ENCODE assay signal across 8 mouse cellular contexts in the genomic region with DNA sequence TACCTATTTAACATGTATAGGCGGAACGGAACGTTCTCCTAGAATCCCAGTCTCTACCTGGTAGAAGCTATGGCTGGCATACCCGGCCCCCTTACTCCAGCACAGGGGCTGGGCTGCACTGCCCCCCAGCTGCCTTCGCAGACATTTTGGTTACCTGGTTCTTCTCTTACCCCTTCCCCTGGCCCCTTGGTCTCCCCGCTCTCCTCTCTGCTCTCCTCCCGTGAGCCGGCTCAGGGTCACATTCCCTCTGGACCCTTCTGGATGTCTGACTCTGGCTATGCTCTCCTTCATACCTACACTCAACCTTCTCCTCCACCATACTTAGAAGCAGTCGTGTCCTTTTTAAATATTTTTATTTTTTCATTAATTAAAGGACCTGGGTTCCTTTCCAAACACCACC. TPM values are rescaled to one million over a fixed set of nuclear protein-coding genes. Genes with fewer than 3 reads are reported as not detected.
DNase-seq lines count a peak whose midpoint lies in the region; ATAC-seq lines count a peak whose summit lies in the region.

No protein-coding gene starts in this region.

- H3K4me2 ChIP-seq in embryonic facial prominence, embryonic 15.5 days (replicated peaks): peak overlapping the region; percentile 83
- H3K4me2 ChIP-seq in limb, embryonic 15.5 days: peak overlapping the region; percentile 89
- peak overlapping the region; percentile 89 for H3K4me2 ChIP-seq in midbrain, embryonic 13.5 days (replicated peaks)

- H3K4me3 ChIP-seq in embryonic facial prominence, embryonic 15.5 days (replicated peaks): peak overlapping the region; percentile 89
- H3K4me3 ChIP-seq in heart, embryonic 10.5 days: peak overlapping the region; percentile 83
- peak overlapping the region; percentile 92 for H3K4me3 ChIP-seq in limb, embryonic 15.5 days
- peak overlapping the region; percentile 95 for H3K4me3 ChIP-seq in midbrain, embryonic 13.5 days (replicated peaks)

- H3K27me3 ChIP-seq in embryonic facial prominence, embryonic 15.5 days: no peaks in the 10 kb centered on the region
- H3K27me3 ChIP-seq in heart, embryonic 10.5 days (ENCODE audit: insufficient read depth, poor library complexity, severe bottlenecking): no peaks in the 10 kb centered on the region
- H3K27me3 ChIP-seq in limb, embryonic 15.5 days: no peaks in the 10 kb centered on the region
- H3K27me3 ChIP-seq in midbrain, embryonic 13.5 days: no peaks in the 10 kb centered on the region

- H3K9ac ChIP-seq in embryonic facial prominence, embryonic 15.5 days: no peak overlapping the region; the same call in 1 of the 2 replicates
- H3K9ac ChIP-seq in limb, embryonic 15.5 days: peak overlapping the region; percentile 44
- H3K9ac ChIP-seq in midbrain, embryonic 13.5 days (replicated peaks): peak overlapping the region; percentile 75

- 1% methylated on average over 9 of the region's 9 CpGs for WGBS in embryonic facial prominence, embryonic 15.5 days
- 3% methylated on average over 9 of the region's 9 CpGs for WGBS in heart, embryonic 10.5 days
- WGBS in limb, embryonic 15.5 days: 2% methylated on average over 9 of the region's 9 CpGs
- WGBS in midbrain, embryonic 13.5 days: 3% methylated on average over 9 of the region's 9 CpGs

- peak; percentile 68 for ATAC-seq in embryonic facial prominence, embryonic 15.5 days (ENCODE audit: insufficient number of reproducible peaks, low FRiP score, low TSS enrichment, low read depth)
- 0 out of 2 replicates have a peak, but pooled peaks have one; percentile 22 for ATAC-seq in limb, embryonic 15.5 days (ENCODE audit: insufficient number of reproducible peaks, low FRiP score, low TSS enrichment, low read depth)
- ATAC-seq in midbrain, embryonic 13.5 days: peak; percentile 75

- H3K9me3 ChIP-seq in embryonic facial prominence, embryonic 15.5 days (replicated peaks): no peaks in the 10 kb centered on the region
- H3K9me3 ChIP-seq in heart, embryonic 10.5 days: no peaks in the 10 kb centered on the region
- H3K9me3 ChIP-seq in limb, embryonic 15.5 days: no peaks in the 10 kb centered on the region
- H3K9me3 ChIP-seq in midbrain, embryonic 13.5 days: no peaks in the 10 kb centered on the region

- peak; percentile 13 to 36 for DNase-seq in urinary bladder, adult 18-20 months (ENCODE audit: low spot score in 2 of 2)
- DNase-seq in urinary bladder, postnatal 10 days (ENCODE audit: low spot score): no peak
- DNase-seq in heart, embryonic 10.5 days (ENCODE audit: low spot score): peak; percentile 79
- peak; percentile 50 for DNase-seq in kidney, adult 9 months
- peak; percentile 30 to 74 for DNase-seq in spleen, postnatal 4 days (ENCODE audit: low spot score in 2 of 2)

- peak overlapping the region; percentile 61 for H3K27ac ChIP-seq in embryonic facial prominence, embryonic 15.5 days (replicated peaks)
- H3K27ac ChIP-seq in heart, embryonic 10.5 days: peak overlapping the region; percentile 90
- H3K27ac ChIP-seq in limb, embryonic 15.5 days: peak overlapping the region; percentile 73
- peak overlapping the region; percentile 79 for H3K27ac ChIP-seq in midbrain, embryonic 13.5 days

- peaks cover 26% of the 10 kb centered on the region for H3K4me1 ChIP-seq in embryonic facial prominence, embryonic 15.5 days
- peaks cover 13% of the 10 kb centered on the region for H3K4me1 ChIP-seq in heart, embryonic 10.5 days
- H3K4me1 ChIP-seq in limb, embryonic 15.5 days: peaks cover 25% of the 10 kb centered on the region
- H3K4me1 ChIP-seq in midbrain, embryonic 13.5 days (replicated peaks): peaks cover 37% of the 10 kb centered on the region

- H3K36me3 ChIP-seq in embryonic facial prominence, embryonic 15.5 days: peaks cover 13% of the 10 kb centered on the region
- H3K36me3 ChIP-seq in heart, embryonic 10.5 days: peaks cover 20% of the 10 kb centered on the region
- H3K36me3 ChIP-seq in limb, embryonic 15.5 days: peaks cover 23% of the 10 kb centered on the region
- H3K36me3 ChIP-seq in midbrain, embryonic 13.5 days: peaks cover 11% of the 10 kb centered on the region

RNA-seq across cellular contexts. Expression of gene Agtpbp1, which starts 0.5 kb away (rescaled TPM):
- 16.3 and 20.4 TPM in 2 replicates for polyA plus RNA-seq in embryonic facial prominence, embryonic 15.5 days (2015; fragmentation: Nextera tagmentation; extraction: Ambion mirVana)
- 8.8 and 14.4 TPM in 2 replicates for polyA plus RNA-seq in heart, embryonic 10.5 days (2016; fragmentation: Nextera tagmentation; extraction: Ambion mirVana)
- 9.3 and 12.2 TPM in 2 replicates for polyA plus RNA-seq in limb, embryonic 15.5 days (2015; fragmentation: Nextera tagmentation; extraction: Ambion mirVana)
- 43.7 and 51.6 TPM in 2 replicates for polyA plus RNA-seq in midbrain, embryonic 13.5 days (2015; fragmentation: Nextera tagmentation; extraction: Ambion mirVana)

RNA-seq across cellular contexts. Expression of gene Naa35, which starts 0.6 kb away (rescaled TPM):
- 74.7 and 92.9 TPM in 2 replicates for polyA plus RNA-seq in embryonic facial prominence, embryonic 15.5 days (2015; fragmentation: Nextera tagmentation; extraction: Ambion mirVana)
- 78.9 and 92.6 TPM in 2 replicates for polyA plus RNA-seq in heart, embryonic 10.5 days (2016; fragmentation: Nextera tagmentation; extraction: Ambion mirVana)
- polyA plus RNA-seq in limb, embryonic 15.5 days (2015; fragmentation: Nextera tagmentation; extraction: Ambion mirVana): 74.2 and 80.9 TPM in 2 replicates
- 154 and 164 TPM in 2 replicates for polyA plus RNA-seq in midbrain, embryonic 13.5 days (2015; fragmentation: Nextera tagmentation; extraction: Ambion mirVana)

Comparison
In these comparisons a context has a peak if more than half of its experiments do, and no peak if none do; other contexts are left out.
1. ATAC-seq: peak in every context shown above with its lines; median percentile 75 in midbrain, embryonic 13.5 days; 68 in embryonic facial prominence, embryonic 15.5 days; 22 in limb, embryonic 15.5 days.